Mouse (Mus musculus) layer of hippocampus, postnatal 14 days (tissue): ENCODE results near the gene Slc35b3. TPM values are rescaled to one million over a fixed set of nuclear protein-coding genes. Genes with fewer than 3 reads are reported as not detected.

Source experiments
- DNase-seq, 2 experiments: peaks; one replicate each; pipeline ENCODE4 v3.0.0; 2021 to 2022; ENCODE audit warnings: low spot score in 2 of 2, mixed read lengths in 1 of 2
- total RNA-seq, 2 experiments: library from RNA; stranded (reverse); gene quantifications; 2 replicates each; pipeline ENCODE4 v1.2.3; 2021

The Slc35b3 gene
- total RNA-seq, 2 experiments from 2014 or later, result 15.2 to 17.6 TPM

DNA sequence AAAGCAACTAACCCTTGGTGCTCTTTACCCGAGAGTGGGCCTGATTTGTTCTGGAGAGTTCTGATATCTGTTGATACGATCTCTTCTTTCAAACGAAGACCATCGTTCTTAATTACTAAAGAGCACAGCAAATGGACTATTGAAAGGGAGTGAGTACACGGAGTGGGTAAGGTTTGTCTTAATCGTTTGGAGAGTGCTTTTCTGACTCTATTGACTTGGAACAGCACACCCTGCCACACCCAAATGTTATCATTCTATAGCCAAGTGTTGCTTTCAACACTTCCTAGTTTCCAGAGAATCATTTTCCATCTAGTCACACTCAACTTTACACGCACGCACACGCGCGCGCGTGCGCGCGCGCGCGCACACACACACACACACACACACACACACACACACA is 19.4 kb downstream of the Slc35b3 start:
- DNase-seq, result no peak

GRCm38 (mm10) chr13:38938433-38938832 is 22.2 kb downstream of the Slc35b3 start:
- no peak for DNase-seq

DNA sequence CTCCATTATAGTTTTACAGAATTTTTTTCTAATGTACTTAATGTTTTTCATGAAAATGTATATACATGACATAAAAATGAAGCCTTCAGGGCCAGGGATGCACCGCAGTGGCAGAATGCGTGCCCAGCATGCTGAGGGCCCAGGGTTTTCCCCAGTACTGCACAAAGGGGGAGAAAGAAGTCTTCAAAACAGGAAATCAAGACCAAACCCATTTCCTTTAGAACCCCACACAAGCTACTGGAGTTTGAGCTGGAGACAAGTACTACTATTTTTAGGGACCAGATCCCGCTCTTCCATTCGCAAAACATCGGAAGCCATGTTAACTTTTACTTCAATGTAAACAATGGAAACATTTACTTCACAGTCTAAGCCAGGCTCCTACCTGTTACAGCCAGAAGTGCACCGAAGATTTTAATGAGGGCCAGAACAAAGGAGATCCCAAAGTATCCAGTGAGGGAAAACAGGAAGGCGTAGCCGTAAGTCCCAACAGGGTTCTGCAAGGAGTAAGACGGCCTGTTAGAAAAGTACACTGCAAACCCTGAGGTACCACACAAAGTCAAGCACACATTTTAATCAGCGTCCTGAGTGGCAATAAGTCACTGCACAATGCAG is 23.7 kb downstream of the Slc35b3 start:
- no peak for DNase-seq

GRCm38 (mm10) chr13:38935856-38936446 is 24.7 kb downstream of the Slc35b3 start:
- no peak for DNase-seq

DNA sequence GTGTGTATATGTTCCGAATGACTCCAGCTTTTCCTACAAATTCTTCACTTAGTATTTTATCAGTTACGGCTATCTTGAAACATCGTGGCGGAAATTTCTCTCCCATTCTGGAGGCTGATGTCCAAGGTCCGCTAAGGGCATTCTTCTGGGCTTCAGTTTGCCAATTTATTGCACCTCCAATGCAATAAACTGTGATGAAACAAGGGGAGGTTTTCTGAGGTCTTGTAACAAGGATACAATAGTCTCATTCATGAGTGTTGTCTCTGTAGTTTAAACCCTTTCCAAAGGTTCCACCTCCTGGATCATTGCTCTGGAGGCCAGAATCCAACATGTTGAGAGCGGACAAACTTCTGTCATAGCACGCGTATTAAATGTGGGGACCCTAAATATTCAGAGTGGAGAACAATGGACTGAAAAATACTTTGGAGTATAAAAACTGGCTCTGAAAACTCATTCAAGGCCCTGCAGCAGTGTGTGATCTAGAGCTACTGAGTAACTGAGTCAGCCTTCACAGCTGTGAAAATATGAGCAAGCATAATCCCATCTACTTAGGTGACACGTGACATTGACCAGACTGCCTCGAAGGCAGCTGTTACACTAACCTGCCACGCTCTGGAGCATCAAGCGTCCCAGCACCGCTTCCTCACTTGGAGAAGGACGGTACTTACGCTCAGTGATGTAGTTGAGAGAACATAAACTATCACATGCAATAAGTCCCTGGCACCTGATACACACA is 30.7 kb downstream of the Slc35b3 start:
- no peak for DNase-seq

DNA sequence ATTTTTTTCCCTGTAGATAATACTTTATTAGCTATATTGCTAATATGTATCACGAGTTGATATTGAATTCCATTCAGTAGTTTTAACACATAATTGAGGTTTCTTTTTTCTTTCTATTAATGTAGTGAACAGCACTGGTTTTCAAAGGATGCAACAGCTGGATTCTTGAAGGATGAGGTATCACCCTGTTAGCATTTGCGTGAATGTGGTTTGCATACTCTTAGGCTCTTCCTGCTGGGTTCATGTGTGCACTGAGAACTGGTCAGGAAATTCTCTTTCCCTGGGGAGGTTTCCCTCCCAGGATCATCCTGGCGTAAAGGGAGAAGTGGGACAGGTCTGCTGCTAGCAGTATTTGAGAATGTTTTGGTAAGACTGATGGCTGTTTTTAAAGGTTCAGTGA is 38.0 kb downstream of the Slc35b3 start:
- DNase-seq, result no peak

GRCm38 (mm10) chr13:38921306-38921705 is 39.4 kb downstream of the Slc35b3 start:
- DNase-seq, result no peak

DNA sequence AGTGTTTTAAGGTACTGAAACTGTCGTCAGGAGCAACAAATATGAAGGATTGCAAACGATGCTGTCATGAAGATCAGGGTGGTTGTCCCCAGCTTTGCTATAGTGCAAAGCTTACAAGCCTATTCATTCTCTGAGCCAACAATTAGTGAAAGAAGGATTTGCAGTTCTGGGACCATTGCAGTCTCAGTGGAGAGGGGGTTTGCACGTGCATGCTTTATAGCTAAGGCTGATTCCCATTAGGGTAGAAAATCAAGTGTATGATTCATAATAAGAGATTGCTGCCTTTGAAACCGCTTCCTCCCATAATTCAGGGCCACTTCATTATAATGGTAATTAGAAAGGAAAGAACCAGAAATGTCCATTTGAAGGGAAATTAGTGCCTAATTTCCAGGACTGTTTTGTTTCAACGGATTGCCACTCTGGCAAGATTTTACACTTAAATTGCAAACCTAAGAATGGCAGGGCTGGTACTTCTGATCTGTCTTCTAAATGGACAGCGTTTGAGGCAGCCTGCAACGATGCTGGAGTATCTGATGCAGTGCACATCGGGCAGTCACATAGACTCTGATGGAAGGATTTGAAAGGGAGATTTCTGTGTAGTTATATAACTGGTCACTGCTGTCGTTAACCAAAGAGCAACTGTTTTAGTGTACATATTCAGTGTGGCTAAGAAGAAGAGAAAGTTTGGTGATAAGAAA is 42.3 kb downstream of the Slc35b3 start:
- DNase-seq, result no peak

DNA sequence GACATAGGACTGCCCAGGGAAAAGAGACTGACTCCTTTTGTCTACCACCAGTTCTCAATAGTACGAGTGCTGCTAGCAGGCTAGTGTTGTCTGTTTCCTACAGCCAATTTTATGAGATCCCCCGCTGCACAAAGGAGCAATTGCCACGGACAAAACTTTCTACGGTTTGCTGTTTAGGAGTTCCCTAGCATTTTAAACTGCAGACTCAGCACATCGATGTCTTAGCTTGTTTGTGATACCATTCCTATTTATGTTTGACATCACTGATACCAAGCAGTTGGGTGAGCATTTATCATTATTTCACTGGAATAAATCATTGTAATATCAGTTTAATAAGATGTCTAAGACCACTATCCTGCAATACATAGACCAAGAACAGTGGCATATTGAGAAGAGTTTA is 43.1 kb downstream of the Slc35b3 start:
- no peak for DNase-seq

DNA sequence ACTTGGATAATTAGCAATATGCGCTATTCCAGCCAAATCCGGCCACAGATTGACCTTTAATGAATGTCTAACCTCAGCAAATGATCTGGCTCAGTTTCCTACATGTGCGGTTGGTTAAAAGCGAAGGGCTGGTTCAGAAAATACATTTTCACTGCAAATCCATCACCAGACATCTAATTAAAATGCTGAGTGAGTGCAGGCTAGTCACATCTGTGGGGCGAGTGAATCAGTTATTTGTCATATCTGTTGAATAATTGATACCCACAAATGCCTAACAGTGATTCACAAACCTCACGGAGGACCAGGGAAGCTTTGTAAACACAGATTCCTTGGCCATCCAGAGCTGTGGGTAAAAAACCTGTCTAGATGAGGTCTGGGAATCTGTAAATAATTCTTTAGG is 45.9 kb downstream of the Slc35b3 start:
- DNase-seq, result no peak

DNA sequence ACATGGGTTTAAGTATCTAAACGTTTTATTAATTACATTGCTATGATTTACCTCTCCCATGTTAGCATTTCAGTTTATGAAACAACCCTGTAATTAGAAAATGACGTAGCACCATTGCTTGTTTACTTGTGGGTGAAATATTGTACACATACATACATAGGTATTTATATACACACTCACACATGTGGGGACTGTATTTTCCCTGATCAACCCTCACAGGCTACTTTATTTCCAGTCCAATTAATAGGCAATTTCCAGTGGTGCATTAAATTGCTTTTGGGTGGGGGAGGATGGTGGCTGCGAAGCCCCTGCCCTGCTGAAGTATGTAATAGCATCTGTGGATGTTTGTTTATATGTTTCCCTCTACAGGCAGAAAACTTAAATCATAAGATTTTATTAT is 68.3 kb downstream of the Slc35b3 start:
- DNase-seq, result no peak
